9 mouse cellular contexts compared by ENCODE assay signal in the genomic region with DNA sequence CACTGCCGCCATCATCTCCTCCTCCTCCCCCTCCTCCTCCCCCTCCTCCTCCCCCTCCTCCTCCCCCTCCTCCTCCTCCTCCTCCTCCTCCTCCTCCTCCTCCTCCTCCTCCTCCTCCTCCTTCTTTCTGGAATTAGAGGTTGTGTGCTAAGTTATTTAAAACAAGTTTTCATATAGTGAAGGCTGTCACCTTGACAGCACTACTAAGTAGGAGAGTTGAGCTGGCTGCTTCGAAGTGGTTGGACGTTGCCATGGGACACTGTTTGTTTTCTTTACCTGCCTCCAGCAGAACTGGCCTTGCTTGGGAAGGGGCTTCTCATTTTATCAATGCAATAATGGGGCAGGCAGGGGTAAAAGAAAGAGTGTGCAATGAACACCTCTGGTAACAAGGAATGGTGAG. TPM values are rescaled to one million over a fixed set of nuclear protein-coding genes. Genes with fewer than 3 reads are reported as not detected.
DNase-seq lines count a peak whose midpoint lies in the region; ATAC-seq and TF ChIP-seq lines count a peak whose summit lies in the region.
"Had no signal": no experiment of that assay in that cellular context is flagged by ENCODE, and none has a peak within 500 bp of the region (broad histone marks: within the 10 kb centered on the region; RNA-seq: fewer than 3 reads in every experiment).

Gene Gm17402, minus strand, starts transcription at position 101 of the 400 bp plus-strand sequence.

- no peaks in the 10 kb centered on the region for H3K36me3 ChIP-seq in heart, embryonic 10.5 days
- no peaks in the 10 kb centered on the region for H3K36me3 ChIP-seq in C2C12 (ENCODE audit: control insufficient read depth, insufficient read depth)
- no peaks in the 10 kb centered on the region for H3K36me3 ChIP-seq in forebrain, embryonic 16.5 days (ENCODE audit: control insufficient read depth, insufficient read depth)
- no peaks in the 10 kb centered on the region for H3K36me3 ChIP-seq in liver, embryonic 15.5 days (replicated peaks)

- H3K27ac ChIP-seq in heart, embryonic 10.5 days: peak within 1 kb of the TSS; percentile 80
- no peak within 1 kb of the TSS for H3K27ac ChIP-seq in forebrain, embryonic 16.5 days (ENCODE audit: low read length)
- no peak within 1 kb of the TSS for H3K27ac ChIP-seq in liver, embryonic 15.5 days (replicated peaks)

- H3K79me3 ChIP-seq in C2C12 (ENCODE audit: low read depth): no peaks in the 10 kb centered on the region

- ATAC-seq in forebrain, embryonic 16.5 days: no peak
- no peak for ATAC-seq in liver, embryonic 15.5 days (ENCODE audit: insufficient read depth)

- H3K4me1 ChIP-seq in heart, embryonic 10.5 days: peaks cover 16% of the 10 kb centered on the region; the same call in 1 of the 2 replicates
- 0 out of 2 replicates have a peak, but pooled peaks cover 2% of the 10 kb centered on the region for H3K4me1 ChIP-seq in forebrain, embryonic 16.5 days (replicated peaks; ENCODE audit: control insufficient read depth, insufficient read depth, low read length)
- peaks cover 8% of the 10 kb centered on the region for H3K4me1 ChIP-seq in liver, embryonic 15.5 days (replicated peaks)

- H3K4me3 ChIP-seq in heart, embryonic 10.5 days: peak within 1 kb of the TSS; percentile 68
- H3K4me3 ChIP-seq in C2C12 (ENCODE audit: insufficient read depth, poor library complexity, severe bottlenecking): no peak within 1 kb of the TSS
- peak within 1 kb of the TSS; percentile 55 for H3K4me3 ChIP-seq in forebrain, embryonic 16.5 days (replicated peaks; ENCODE audit: low read length)
- peak within 1 kb of the TSS; percentile 38 for H3K4me3 ChIP-seq in liver, embryonic 15.5 days (replicated peaks)

- no peaks in the 10 kb centered on the region for H3K79me2 ChIP-seq in C2C12 (ENCODE audit: control insufficient read depth, insufficient read depth)

- H3K4me2 ChIP-seq in forebrain, embryonic 16.5 days (ENCODE audit: low read length): peak within 1 kb of the TSS; percentile 70
- H3K4me2 ChIP-seq in liver, embryonic 15.5 days: peak within 1 kb of the TSS; percentile 70

- H3ac ChIP-seq in C2C12 (ENCODE audit: control insufficient read depth, insufficient read length, low read depth): peak within 1 kb of the TSS; percentile 45

- peaks cover 22% of the 10 kb centered on the region for H3K27me3 ChIP-seq in heart, embryonic 10.5 days (ENCODE audit: insufficient read depth, poor library complexity, severe bottlenecking)
- H3K27me3 ChIP-seq in C2C12 (ENCODE audit: control insufficient read depth, insufficient read depth, insufficient read length): no peaks in the 10 kb centered on the region
- H3K27me3 ChIP-seq in forebrain, embryonic 16.5 days (replicated peaks; ENCODE audit: control insufficient read depth, insufficient read depth, low read length): peaks cover 14% of the 10 kb centered on the region
- peaks cover 27% of the 10 kb centered on the region for H3K27me3 ChIP-seq in liver, embryonic 15.5 days

- peak within 1 kb of the TSS; percentile 58 for H3K9ac ChIP-seq in forebrain, embryonic 16.5 days (replicated peaks; ENCODE audit: low read depth, low read length)
- no peak within 1 kb of the TSS for H3K9ac ChIP-seq in liver, embryonic 15.5 days

- no peak for TF ChIP-seq CTCF in C2C12 (IDR thresholded peaks at IDR 0.05; ENCODE audit: control insufficient read depth, insufficient read depth, insufficient read length)

- intact Hi-C loops in heart, postnatal 25 days (cut with DNase I): no loop called here

- no peaks in the 10 kb centered on the region for H3K9me3 ChIP-seq in heart, embryonic 10.5 days
- H3K9me3 ChIP-seq in forebrain, embryonic 16.5 days (ENCODE audit: control insufficient read depth, low read length): no peaks in the 10 kb centered on the region
- no peaks in the 10 kb centered on the region for H3K9me3 ChIP-seq in liver, embryonic 15.5 days (replicated peaks)

- DNase-seq in heart, embryonic 10.5 days (ENCODE audit: low spot score): no peak
- DNase-seq in heart, postnatal 25 days (ENCODE audit: low spot score): no peak
- no peak for DNase-seq in adrenal gland, adult 8-10 months
- no peak for DNase-seq in ovary, postnatal 14 days (ENCODE audit: low spot score)
- no peak for DNase-seq in adrenal gland, postnatal 36 days

- WGBS in heart, embryonic 10.5 days: 43% methylated on average over 3 of the region's 3 CpGs
- 64% methylated on average over 3 of the region's 3 CpGs for WGBS in forebrain, embryonic 16.5 days
- 59% methylated on average over 3 of the region's 3 CpGs for WGBS in liver, embryonic 15.5 days (ENCODE audit: insufficient replicate concordance)

TF ChIP-seq in C2C12, 6 proteins besides CTCF, POLR2A, EP300 and RAD21:
- TF ChIP-seq MYOG (IDR thresholded peaks at IDR 0.05; ENCODE audit: control insufficient read depth, extremely low read depth, insufficient read length) (no peak), CEBPB (IDR thresholded peaks at IDR 0.05; ENCODE audit: low read depth) (no peak), USF1 (IDR thresholded peaks at IDR 0.05; ENCODE audit: low read depth) (no peak), MYOD1 (IDR thresholded peaks at IDR 0.05; ENCODE audit: control insufficient read depth, insufficient read length, low read depth) (no peak), FOSL1 (IDR thresholded peaks at IDR 0.05; ENCODE audit: insufficient read depth, low read length, poor library complexity, severe bottlenecking) (no peak), MAX (IDR thresholded peaks at IDR 0.05) (no peak)
TF ChIP-seq in C2C12: peak in this region for 0.

RNA-seq across cellular contexts. Expression of gene Gm17402, which starts in this region (rescaled TPM):
- polyA plus RNA-seq in heart, embryonic 10.5 days (2016; fragmentation: Nextera tagmentation; extraction: Ambion mirVana): not detected in 2 replicates
- not detected for total RNA-seq in heart, postnatal 25 days (2021)
- polyA plus RNA-seq in C2C12 (2012; fragmentation: generic; extraction: Trizol): not detected
- not detected in 2 replicates for polyA plus RNA-seq in forebrain, embryonic 16.5 days (2015; fragmentation: Nextera tagmentation; extraction: Ambion mirVana)
- not detected in 2 replicates for polyA plus RNA-seq in liver, embryonic 15.5 days (2015; fragmentation: Nextera tagmentation; extraction: Ambion mirVana)
- total RNA-seq in adrenal gland, adult 8-10 months (2022): not detected
- total RNA-seq in adrenal gland, postnatal 36 days (2021): not detected
- polyA plus RNA-seq: large intestine, adult 2 months had no signal
